Mouse (Mus musculus) spleen, postnatal 36 days (tissue): ENCODE results near the gene Slc6a5.

Source experiments
- DNase-seq, 2 experiments: peaks; one replicate each; pipeline ENCODE4 v3.0.0; 2022; ENCODE audit warnings: low spot score in 2 of 2, mixed read lengths in 1 of 2

Gene Slc6a5

DNA sequence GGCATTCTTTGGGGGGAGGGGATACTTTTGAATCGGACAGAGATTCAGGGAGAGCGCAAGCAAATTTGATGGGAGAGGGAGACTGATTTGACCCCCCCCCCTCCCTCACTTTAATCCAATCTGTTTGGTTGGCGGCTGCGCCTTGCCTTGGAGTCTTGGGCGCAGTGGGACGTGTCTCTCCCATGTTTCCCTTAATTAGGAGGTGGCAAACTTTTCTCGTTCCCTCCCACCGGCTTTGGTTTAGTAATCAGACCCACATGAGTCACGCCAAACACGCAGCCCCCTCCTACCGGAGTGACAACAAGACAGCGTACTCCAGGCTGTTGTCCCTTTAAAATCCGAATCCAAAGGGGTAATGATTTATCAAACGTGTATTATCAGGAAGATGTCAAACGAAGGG lies at the start of gene Slc6a5:
TSS of gene Slc6a5 (plus strand) at position 297 of the 400 bp plus-strand sequence.
- DNase-seq = no peak

DNA sequence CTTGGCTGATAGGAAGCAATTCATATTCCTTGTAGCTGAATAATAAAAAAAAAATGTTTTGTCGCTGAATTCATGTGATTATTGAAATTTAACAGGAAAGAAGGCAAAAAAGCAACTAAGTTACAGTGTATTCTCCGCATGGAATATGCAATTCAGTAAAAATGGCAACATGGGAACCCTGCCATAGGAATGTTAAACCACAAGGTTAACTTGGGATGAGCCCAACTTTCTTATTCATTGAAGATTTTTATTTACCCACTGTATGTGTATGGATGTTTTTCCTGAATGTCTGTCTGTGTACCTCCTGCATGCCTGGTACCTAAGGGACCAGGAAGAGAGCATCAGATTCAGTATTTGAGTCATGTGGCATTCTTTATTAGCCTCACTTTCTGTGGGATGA lies 48.8 kb upstream of the Slc6a5 start:
- no peak for DNase-seq

DNA sequence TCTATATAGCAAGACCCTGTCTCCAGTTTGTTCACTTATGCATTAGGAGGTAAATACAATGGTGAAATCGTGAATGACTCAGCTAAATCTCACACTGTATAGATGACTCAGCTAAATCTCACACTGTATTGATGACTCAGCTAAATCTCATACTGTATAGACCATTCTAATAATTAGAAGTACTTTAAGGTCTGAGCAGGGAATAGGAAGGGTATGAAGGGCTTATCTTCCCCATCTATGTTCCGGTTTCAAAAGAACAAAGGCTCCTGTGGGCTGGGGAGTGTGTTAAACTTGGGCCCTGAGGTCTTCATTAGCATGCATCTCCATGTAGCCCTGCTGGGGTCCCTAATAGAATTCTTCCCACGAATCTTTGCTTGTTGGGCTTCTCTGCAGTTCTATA lies 46.2 kb upstream of the Slc6a5 start:
- no peak for DNase-seq

DNA sequence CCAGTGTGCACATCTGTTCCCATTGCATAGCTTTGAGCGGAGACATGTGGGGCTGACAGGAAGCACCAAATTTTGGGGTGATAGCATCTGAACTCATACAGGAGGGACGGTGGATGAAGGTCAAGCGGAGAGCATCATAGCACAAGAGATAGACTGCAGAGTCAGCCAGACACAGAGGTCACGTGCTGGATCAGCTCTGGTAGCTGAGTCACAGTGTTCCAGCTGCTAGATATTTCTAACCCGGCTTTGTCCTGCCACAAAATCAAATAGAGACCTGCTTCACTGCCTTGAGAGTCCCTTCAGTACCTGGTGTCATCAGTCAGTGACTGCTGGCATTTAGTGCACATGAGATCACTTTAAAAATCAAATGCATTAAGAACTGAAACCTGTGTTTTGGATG lies 40.3 kb upstream of the Slc6a5 start:
- DNase-seq = no peak

DNA sequence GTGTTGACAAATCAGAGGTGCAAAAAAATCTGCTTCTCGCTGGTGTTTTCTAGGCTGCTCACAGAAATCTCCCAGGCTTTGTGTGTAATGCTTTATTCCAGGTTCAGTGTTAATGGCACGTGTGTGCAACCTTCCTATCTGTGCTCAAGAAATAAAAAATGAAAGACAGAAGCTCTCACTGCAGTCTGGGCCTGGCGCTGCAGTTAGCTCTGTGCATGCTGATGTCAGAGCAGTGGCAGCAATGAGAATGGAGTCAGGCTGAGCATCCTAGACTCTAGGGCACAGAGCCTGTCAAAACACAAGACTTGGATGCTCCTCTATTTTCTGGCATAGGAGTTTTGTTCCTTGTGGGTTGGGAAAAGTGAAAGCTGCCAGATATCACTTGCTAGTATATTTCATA lies 39.7 kb upstream of the Slc6a5 start:
- no peak for DNase-seq

DNA sequence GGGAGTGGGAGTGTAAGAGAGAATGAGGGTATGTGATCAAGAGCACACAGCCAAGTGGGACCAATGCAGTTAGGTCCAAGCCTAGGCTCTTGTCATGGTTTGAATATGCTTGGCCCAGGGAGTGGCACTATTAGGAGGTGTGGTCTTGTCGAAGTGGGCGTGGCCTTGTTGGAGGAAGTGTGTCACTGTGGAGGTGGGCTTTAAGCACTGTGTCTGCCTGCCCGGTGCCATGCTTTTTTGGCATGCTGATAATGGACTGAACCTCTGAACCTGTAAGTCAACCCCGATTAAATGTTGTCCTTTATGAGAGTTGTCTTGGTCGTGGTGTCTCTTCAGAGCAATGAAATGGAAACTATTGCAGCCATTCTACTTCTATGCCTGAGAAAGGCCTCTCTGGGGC lies 32.6 kb upstream of the Slc6a5 start:
- DNase-seq = no peak

DNA sequence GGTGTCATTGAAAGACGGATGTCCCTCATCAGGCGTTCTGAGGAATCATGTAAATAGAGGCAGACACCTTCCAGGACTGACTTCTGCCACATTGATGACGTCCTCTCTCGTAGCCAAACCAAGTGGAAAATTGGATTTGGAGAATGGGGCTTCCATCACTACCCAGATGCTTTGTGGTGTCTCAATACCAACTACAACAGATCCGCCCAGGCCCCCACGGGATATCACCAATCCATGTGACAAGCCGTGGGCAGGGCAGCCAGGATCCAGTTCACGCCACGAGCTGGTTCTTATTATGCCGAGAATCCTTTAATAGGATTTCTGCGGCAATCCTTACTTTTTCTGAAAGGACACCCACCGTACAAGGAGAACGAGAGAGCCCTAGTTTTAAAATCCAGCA lies 30.9 kb upstream of the Slc6a5 start:
- DNase-seq = no peak

DNA sequence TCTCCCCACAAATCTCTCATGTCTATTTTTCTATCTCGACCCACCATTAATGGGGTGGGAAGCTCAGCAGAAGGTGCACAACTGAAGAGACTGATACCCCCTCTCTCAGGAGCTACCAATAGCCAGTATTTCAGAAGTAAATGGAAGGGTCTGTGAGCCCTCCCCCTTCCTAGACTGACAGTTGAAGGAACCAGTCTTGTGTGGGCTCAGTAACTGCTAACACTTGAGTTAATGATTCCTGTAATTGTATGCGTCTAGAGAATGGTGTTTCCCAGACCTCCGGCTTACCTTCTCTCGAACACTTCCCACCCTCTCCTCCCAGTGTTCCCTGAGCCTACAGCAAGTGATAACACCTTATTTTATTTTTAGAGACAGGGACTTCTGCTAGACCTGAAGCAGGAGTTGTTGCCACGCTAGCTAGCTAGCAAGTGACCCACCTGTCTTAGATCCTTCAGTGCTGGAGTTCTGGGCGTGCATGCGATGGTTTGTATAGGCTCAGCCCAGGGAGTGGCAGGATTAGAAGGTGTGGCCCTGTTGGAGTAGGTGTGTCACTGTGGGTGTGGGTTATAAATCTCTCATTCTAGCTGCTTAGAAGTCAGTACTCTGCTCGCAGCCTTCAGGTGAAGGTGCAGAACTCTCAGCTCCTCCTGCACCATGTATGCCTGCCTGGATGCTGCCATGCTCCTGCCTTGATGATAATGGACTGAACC lies 29.8 kb upstream of the Slc6a5 start:
- DNase-seq = no peak

DNA sequence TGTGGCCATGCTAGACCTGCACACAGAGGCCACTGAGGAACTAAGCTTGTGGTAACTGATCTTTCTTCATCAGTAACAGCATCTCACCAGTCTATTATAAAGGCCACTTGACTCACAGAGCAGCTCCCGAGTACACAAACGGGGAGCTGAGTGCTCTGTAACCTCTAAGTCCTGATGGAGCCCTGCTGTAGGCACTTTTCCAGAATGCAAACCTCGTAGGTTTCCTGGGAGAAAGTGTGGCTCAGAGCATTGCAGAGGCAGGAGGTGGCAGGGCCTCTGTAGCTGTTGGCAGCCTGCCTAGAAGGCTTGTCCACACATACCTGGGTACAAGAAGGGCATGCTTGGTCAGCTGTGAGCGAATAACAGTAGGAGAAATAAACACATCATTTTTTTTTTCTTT lies 27.7 kb upstream of the Slc6a5 start:
- no peak for DNase-seq

DNA sequence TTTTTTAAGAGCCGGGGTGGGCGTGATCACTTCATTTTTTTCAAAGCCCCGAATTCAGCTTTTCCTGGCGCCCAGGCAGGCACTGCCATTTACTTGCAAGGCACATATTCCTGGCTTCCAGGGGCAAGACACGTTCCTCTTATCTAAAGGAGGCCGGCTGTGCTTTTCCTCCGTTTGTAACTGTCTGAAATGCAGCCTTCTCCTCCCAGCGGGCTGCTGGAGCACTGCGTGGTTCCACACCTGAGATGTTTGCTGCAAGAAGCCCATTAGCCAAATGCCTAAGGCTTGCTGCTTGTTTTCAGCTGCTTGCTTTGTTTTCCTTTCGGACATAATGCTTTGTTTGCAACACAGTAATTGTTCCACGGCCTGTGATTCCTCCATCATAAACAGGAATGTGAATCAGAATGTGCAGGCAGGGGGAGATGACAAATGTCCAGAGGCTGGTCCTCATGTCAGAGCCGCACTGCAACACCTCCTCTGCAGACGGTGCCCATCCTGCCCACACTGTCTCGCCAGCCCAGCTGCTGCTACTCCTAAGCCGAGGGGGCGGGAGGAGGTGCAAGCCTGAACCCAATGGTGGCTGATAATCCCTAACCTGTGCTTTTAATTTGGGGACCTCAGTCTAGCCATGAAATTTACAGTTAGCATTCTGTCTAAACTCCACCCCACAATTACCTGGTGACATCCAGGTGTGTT lies 27.1 kb upstream of the Slc6a5 start:
- no peak for DNase-seq

DNA sequence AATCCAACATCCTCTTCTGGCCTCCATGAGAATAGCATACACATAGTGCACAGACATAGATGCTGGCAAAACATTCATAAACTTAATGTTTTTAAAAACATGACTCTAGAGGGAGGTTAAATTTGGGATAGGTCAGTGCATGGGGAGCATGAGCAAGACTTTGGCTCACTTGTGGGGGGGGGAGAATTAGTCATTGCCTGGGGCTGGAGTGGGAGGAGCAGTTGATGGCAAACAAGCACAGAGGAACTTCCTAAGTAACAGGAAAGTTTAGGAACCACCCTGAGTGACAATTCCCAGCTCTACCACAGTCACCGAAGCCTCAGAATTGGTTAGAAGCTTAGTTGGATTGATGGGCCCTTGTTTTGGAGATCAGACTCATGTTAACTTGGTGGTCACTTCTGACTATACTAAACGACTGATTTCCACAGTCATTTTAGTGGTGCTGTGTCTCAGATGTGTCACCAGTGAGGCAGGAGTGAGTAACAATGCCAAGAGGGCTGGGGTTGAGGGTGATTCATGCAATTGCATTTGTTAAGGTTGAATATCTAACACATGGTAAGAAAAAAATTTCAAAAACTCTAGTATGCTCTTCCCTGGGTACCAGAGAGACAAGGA lies 22.1 kb upstream of the Slc6a5 start:
- no peak for DNase-seq

DNA sequence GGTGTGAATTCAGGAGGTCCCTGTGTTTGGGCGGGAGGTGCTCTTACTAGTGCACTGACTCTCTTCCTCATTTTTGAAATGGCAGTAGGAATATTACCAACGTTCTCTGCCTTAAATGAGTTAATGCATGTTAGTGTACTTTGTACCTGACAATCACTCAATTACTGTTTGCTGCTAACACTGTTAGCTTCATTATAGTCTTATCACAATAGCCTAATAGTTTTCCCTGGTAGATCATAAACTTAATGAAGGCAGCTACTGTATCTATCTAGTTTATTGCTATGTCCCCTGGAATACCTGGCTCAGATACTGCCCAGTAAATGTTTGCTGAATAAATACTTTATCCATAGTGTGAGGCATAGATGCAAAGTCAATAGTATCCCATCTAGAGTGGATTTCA lies 15.2 kb upstream of the Slc6a5 start:
- no peak for DNase-seq

DNA sequence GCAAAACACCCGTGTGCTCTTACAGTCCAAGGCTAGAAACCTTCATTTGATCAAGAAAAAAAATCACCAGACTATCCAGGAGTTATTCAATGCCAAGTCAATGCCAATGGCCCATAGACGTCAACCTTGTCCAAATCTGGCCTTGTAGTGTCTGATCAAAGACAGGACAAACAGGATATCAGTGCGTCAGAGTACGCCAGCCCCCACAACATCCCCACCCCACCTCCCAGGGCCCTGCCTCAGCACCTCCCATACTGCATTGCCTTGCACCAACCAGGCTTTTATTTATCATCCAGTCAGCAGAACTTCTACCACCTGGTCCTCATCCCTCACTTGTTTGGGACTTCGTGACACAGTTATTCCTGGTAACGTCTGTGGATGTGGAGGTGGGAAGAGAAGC lies 14.7 kb upstream of the Slc6a5 start:
- no peak for DNase-seq

DNA sequence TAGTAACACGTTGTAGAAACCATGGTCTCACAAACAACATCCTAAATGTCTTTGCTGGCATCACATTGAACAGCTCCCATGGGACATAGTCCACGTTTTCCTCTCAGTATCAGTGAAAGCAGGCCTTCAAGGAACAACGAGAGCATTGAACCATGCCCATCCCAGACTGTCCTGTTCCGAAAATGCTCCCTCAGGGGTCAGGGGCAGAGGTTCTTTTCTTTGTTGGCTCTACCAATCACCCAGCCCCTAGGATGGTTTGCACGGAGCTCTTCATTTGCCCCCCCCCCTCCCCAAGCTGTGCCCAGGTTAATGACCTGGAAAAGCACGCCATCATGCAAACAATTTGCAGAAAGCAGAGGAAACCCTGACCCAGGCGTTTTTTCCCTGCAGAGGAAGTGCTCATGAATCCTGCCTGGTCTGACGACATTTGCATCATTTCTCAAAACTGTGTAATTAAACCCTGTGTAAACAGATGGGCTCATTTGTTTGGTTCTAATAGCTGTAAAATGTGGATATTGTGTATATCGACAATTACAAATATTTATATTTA lies 7.9 kb upstream of the Slc6a5 start:
- no peak for DNase-seq

DNA sequence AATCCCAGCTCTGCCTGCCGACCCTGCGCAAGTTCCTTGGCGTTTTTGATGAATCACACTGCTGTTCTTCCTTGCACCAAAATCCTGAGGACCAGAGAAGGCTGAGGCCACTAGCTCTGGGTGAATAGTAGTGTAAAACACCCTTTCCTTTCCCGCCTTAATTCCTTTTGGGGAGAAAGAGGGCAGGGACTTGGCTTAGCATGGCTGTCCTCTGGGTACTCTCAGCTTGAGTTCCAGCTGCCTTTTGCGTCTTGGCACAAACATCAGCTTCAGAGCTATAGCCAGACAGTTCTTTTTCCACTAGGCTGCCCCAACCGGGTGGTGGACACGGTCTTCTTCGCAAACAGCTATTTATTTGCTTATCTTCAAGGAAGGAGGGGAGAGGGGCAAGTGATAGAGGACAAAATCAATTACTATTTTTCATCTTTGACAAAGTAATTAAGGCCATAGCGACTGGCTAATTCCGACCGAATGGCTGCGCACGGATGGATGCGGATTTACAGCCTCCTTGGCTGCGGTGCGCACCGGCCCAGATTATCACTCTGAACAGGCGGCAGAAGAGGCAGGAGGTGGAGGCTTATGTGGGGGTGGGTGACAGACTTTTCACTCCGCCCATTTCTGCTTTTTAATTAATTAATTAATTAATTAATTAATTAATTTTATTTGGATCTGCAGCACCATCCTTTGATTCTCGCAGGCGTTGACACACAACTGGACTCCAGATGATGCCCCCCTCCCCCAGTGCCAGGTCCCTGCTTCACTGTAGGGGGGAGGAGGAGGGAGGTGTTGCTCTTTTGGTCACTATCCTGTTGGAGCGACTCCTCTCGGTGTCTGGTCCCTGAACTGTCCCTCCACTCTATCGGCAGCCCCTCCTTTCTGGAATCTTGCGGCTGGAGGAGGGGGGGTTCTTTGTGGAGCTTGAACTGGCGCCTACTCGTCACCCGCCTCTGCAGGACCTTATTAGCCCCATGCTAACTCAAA lies 2.5 kb upstream of the Slc6a5 start:
- no peak for DNase-seq

DNA sequence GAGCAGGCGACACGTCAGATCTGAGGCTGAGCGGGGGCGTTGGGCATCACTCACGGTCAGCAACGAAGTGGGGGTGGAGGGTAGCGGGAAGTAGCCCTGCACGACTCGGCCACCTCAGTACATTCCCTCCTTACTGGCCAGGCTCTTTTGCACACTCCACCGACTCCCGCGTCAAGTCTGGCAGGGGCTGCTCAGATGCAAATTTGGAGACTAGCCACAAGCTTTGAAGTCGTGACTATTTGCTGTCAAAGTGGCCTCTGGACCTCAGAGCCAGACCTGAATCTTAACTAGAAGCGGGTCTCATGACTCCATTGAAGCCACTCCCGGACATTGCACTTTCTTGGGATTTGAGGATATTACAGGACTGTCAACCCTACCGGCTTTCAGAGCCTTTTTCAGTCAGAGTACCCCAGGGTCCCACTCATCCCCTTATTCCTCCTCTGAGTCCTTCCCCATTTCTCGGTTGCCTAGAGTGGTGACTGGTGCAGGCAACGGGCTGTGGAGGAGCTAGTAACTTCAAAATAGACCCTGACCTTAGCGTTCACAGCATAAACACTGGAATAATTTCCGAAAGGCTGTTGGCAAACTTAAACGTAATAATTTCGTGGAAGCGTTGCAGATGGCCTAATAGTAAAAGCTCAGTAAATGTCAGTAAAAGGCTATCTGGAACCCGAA lies 1.6 kb upstream of the Slc6a5 start:
- DNase-seq = no peak

DNA sequence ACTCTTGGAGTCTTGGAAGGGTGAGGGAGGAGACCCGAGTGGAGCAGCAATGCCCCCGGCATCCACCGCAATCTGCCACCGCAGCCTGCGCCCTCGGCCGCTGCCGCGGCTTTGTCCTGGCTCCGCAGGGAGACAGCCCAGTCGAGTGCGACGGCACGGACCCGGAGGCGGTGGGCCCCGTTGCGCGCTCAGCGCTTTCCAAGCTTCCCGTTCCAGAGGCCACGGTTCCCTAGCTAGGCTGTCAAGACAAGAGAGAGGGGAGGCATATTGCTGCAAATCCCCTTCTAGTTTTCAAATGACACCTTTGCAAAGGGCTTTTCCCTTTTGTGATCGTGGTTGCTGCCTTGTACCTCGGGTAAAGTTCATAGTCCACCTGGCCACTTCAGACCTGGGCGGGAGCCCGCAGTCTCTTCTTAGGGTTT lies 945 bp upstream of the Slc6a5 start:
- DNase-seq = no peak

DNA sequence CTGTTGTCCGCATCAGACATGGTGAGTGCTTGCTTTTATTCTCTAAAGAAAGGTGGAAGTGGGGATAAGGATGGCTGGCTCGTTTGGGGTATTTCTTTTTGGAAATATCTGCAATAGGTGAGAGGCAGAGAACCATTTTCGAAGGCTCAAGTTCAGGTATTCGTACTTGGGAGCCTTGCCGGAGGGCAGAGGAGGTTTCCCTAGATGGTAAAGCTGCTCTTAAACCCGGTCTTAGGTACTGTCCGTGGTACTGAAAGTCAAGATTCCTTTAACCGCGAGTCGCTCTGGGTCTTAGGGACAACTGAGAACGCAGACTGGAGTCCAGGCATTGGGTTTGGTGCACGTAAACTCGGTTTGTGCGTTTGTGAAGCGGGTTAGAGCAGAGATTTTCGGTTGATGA lies 415 bp downstream of the Slc6a5 start:
- DNase-seq = no peak

DNA sequence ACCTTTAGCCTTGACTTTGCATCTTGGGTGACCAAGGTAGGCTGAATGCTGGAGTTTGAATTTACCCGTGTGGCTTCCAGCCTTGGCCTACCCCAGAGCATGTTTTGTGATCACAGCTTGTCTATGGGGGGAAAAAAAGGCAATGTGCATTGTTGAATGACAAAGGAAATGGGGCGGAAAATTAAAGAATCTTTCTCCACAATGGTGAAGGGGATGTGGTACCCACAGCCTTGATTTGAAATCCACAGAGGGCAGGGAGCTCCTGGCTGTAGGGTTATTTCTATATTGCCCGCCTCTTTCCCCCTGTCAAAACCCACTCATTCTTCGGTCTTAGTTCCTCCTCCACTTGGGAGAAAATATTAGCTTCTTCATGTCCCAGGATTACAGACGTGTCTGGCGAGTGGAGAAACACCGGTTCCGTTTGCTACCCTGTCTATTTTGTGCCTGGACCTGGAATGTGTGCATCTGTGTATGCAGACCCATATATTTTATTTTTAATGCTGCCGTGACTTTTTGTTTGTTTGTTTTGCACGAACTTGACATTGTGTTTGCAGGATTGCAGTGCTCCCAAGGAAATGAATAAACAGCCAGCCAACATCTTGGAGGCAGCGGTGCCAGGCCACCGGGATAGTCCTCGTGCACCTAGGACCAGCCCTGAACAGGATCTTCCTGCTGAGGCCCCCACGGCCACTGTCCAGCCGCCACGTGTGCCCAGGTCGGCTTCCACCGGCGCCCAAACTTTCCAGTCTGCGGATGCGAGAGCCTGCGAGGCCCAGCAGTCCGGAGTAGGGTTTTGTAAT lies 1.4 kb downstream of the Slc6a5 start:
- no peak for DNase-seq

DNA sequence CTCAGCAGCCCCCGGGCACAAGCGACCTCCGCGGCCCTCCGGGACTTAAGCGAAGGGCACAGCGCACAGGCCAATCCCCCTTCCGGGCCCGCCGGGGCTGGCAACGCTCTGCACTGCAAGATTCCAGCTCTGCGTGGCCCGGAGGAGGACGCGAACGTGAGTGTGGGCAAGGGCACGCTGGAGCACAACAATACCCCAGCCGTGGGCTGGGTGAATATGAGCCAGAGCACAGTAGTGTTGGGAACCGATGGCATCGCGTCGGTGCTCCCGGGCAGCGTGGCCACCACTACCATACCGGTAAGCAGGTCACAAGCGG lies 2.0 kb downstream of the Slc6a5 start:
- no peak for DNase-seq

DNA sequence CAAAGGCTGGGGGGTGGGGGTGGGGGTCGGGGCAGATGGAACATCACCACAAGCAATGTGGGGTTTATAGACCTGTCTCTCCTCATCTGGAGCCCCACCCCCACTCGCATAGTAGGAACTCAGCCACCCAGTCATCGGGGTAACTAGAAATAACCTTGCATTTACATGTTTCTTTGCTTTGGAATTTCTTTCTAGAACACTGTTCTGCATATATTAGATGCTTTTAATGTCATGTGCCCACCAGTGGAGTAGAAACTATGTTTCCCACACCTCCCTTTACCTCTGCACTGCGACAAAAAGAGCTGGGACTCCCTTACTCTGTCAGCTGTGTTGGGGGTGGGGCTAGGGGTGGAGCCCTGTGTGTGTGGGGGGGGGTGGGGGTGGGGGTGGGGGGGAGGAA lies 3.2 kb downstream of the Slc6a5 start:
- DNase-seq = no peak
